Mouse (Mus musculus) hindbrain, embryonic 11.5 days (tissue): ENCODE measurements around the gene Fgf18. TPM values are rescaled to one million over a fixed set of nuclear protein-coding genes. Genes with fewer than 3 reads are reported as not detected.

Source experiments
- ATAC-seq: fragments of 200-750 bp; cut with Nextera tagmentation; 2 replicates; pipeline ENCODE4 v1.8.0; 2017; ENCODE audit warnings: mild to moderate bottlenecking, moderate TSS enrichment, moderate library complexity; ENCODE audit not compliant: low FRiP score
- DNase-seq: peaks from one replicate; pipeline ENCODE4 v3.0.0-alpha.2; 2015; ENCODE audit warnings: low spot score
- H3K27ac ChIP-seq: fragments of 300-500 bp; sonication (generic); 2 replicates; pipeline ENCODE4 v1.5.1; 2014; ENCODE audit warnings: mild to moderate bottlenecking, low read depth, low read length
- H3K27me3 ChIP-seq: fragments of 300-500 bp; sonication (generic); 2 replicates; pipeline ENCODE4 v1.6.1; 2014; ENCODE audit warnings: mild to moderate bottlenecking, low read length, moderate library complexity, mixed read lengths; ENCODE audit not compliant: control insufficient read depth, insufficient read depth
- H3K36me3 ChIP-seq: fragments of 300-500 bp; sonication (generic); 2 replicates; pipeline ENCODE4 v1.6.1; 2014; ENCODE audit warnings: mild to moderate bottlenecking, low read length, moderate library complexity, mixed read lengths; ENCODE audit not compliant: control insufficient read depth, insufficient read depth
- H3K4me1 ChIP-seq: fragments of 300-500 bp; sonication (generic); replicated peaks from 2 replicates; pipeline ENCODE4 v1.6.1; 2014; ENCODE audit warnings: low read length, mixed read lengths; ENCODE audit not compliant: control insufficient read depth, insufficient read depth
- H3K4me2 ChIP-seq: fragments of 300-500 bp; sonication (generic); replicated peaks from 2 replicates; pipeline ENCODE4 v1.6.1; 2014; ENCODE audit warnings: mild to moderate bottlenecking, low read depth, low read length
- H3K4me3 ChIP-seq: fragments of 300-500 bp; sonication (generic); 2 replicates; pipeline ENCODE4 v1.5.1; 2014; ENCODE audit warnings: low read depth, low read length
- H3K9ac ChIP-seq: fragments of 300-500 bp; sonication (generic); 2 replicates; pipeline ENCODE4 v1.6.1; 2014; ENCODE audit warnings: low read depth, low read length
- H3K9me3 ChIP-seq: fragments of 300-500 bp; sonication (generic); 2 replicates; pipeline ENCODE4 v1.6.1; 2016; ENCODE audit warnings: low read length; ENCODE audit not compliant: control insufficient read depth
- WGBS: fragments of 180-500 bp; shearing (Covaris S2); extraction: QIAGEN DNeasy Blood & Tissue Kit; methylation state at CpG from one replicate; pipeline ENCODE4 v1.1.7; 2014; 5-methylcytosine and 5-hydroxymethylcytosine counted together
- polyA plus RNA-seq: library from polyadenylated mRNA; unstranded; fragments of >200 nt; fragmentation: Nextera tagmentation; extraction: Ambion mirVana; gene quantifications from 2 replicates; pipeline ENCODE4 v1.2.1, GENCODE M21; 2014

Gene Fgf18
- polyA plus RNA-seq, 1 experiment from 2014 or later: 6.4 TPM

- 67% methylated on average over 6 of the region's 6 CpGs for WGBS
- ATAC-seq: no peak
- H3K27ac ChIP-seq: no peak overlapping the region
Measured at GRCm38 (mm10) chr11:33079424-33079823, 67.8 kb downstream of the Fgf18 start.

GRCm38 (mm10) chr11:33078036-33078435 is 69.2 kb downstream of the Fgf18 start:
- ATAC-seq (0 out of 2 replicates have a peak, but pooled peaks have one; percentile 35), DNase-seq (peak; percentile 31)
- H3K9ac ChIP-seq: no peak overlapping the region
- no peak overlapping the region for H3K27ac ChIP-seq
- H3K4me3 ChIP-seq: no peak overlapping the region
- no peak overlapping the region for H3K4me2 ChIP-seq
- no peaks in the 10 kb centered on the region for H3K36me3 ChIP-seq
- WGBS: 38% methylated on average over 7 of the region's 7 CpGs
- no peaks in the 10 kb centered on the region for H3K9me3 ChIP-seq
- H3K4me1 ChIP-seq: no peaks in the 10 kb centered on the region; the same call in 1 of the 2 replicates
- H3K27me3 ChIP-seq: no peaks in the 10 kb centered on the region

More at GRCm38 (mm10) chr11:33079424-33079823, 67.8 kb downstream of the Fgf18 start:
- Histone ChIP-seq H3K9me3 (no peaks in the 10 kb centered on the region), H3K36me3 (no peaks in the 10 kb centered on the region), H3K9ac (no peak overlapping the region), H3K27me3 (no peaks in the 10 kb centered on the region), H3K4me3 (no peak overlapping the region), H3K4me2 (no peak overlapping the region), H3K4me1 (no peaks in the 10 kb centered on the region; the same call in 1 of the 2 replicates)
- no peak for DNase-seq

GRCm38 (mm10) chr11:33075293-33075692 is 71.9 kb downstream of the Fgf18 start:
- H3K27ac ChIP-seq: no peak overlapping the region
- 74% methylated on average over 8 of the region's 8 CpGs for WGBS
- no peak overlapping the region for H3K4me2 ChIP-seq
- H3K9ac ChIP-seq: no peak overlapping the region
- no peaks in the 10 kb centered on the region for H3K9me3 ChIP-seq
- no peak overlapping the region for H3K4me3 ChIP-seq
- H3K27me3 ChIP-seq: no peaks in the 10 kb centered on the region
- H3K36me3 ChIP-seq: no peaks in the 10 kb centered on the region
- DNase-seq (no peak), ATAC-seq (no peak)
- no peaks in the 10 kb centered on the region; the same call in 1 of the 2 replicates for H3K4me1 ChIP-seq

GRCm38 (mm10) chr11:33074541-33074940 is 72.7 kb downstream of the Fgf18 start:
- Histone ChIP-seq H3K9ac (no peak overlapping the region), H3K9me3 (no peaks in the 10 kb centered on the region), H3K4me1 (no peaks in the 10 kb centered on the region; the same call in 1 of the 2 replicates), H3K4me2 (no peak overlapping the region), H3K27me3 (no peaks in the 10 kb centered on the region), H3K36me3 (no peaks in the 10 kb centered on the region), H3K27ac (no peak overlapping the region), H3K4me3 (no peak overlapping the region)
- no peak for ATAC-seq
- WGBS: 76% methylated on average over 7 of the region's 7 CpGs
- DNase-seq: no peak

GRCm38 (mm10) chr11:33071358-33071922 is 75.8 kb downstream of the Fgf18 start:
- ATAC-seq: no peak
- WGBS: 83% methylated on average over 5 of the region's 5 CpGs
- H3K9me3 ChIP-seq: no peaks in the 10 kb centered on the region
- H3K9ac ChIP-seq: no peak overlapping the region
- DNase-seq: no peak
- H3K27ac ChIP-seq: no peak overlapping the region
- H3K4me1 ChIP-seq: no peaks in the 10 kb centered on the region
- H3K27me3 ChIP-seq: no peaks in the 10 kb centered on the region
- no peak overlapping the region for H3K4me3 ChIP-seq
- no peaks in the 10 kb centered on the region for H3K36me3 ChIP-seq
- H3K4me2 ChIP-seq: no peak overlapping the region

- no peak overlapping the region for H3K4me3 ChIP-seq
- H3K4me1 ChIP-seq: no peaks in the 10 kb centered on the region
- no peak overlapping the region for H3K4me2 ChIP-seq
- H3K36me3 ChIP-seq: no peaks in the 10 kb centered on the region
- WGBS: 54% methylated on average over 6 of the region's 6 CpGs
- H3K9me3 ChIP-seq: no peaks in the 10 kb centered on the region
- DNase-seq (peak; percentile 60), ATAC-seq (no peak)
- no peaks in the 10 kb centered on the region for H3K27me3 ChIP-seq
- H3K27ac ChIP-seq: no peak overlapping the region
- H3K9ac ChIP-seq: no peak overlapping the region
Measured at GRCm38 (mm10) chr11:33070520-33070919, 76.7 kb downstream of the Fgf18 start.

Other genes starting within 250 kb of the Fgf18 start
- 962 and 974 TPM in 2 replicates for gene Npm1, start 15.8 kb upstream of the Fgf18 start, polyA plus RNA-seq
- gene Tlx3, start 56.2 kb upstream of the Fgf18 start, polyA plus RNA-seq: 12.9 and 19.0 TPM in 2 replicates
- gene Gm12117, start 129.3 kb upstream of the Fgf18 start, polyA plus RNA-seq: 0.34 TPM in 1 of 2 replicates, not detected in the other